Mouse (Mus musculus) 3134 (cell line): ENCODE measurements around the gene Ntm.

ENCODE experiments used
- DNase-seq: peaks from one replicate; pipeline ENCODE4 v3.0.0-alpha.2; 2011; ENCODE audit warnings: low spot score; ENCODE audit not compliant: insufficient read length; ENCODE audit errors: extremely low read depth

Gene Ntm

DNA sequence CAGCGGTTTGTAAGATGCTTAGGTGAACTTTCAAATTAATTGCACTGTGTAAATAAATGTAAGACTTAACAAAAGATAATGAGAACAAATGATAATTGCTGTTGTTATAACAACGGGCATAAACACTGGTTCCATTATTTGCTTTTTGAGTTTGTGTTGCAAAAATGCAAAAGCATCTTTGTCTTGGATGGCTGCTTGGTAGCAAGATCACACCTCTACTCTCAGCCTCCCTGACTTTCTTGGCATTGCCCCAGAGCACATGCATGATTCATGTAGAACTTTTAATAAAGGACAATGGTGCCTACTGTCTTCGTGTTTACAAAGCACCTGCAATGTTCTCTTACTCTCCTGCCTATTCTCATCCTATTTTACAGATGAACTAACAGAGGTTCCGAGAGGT is 875.3 kb downstream of the Ntm start:
- no peak for DNase-seq

DNA sequence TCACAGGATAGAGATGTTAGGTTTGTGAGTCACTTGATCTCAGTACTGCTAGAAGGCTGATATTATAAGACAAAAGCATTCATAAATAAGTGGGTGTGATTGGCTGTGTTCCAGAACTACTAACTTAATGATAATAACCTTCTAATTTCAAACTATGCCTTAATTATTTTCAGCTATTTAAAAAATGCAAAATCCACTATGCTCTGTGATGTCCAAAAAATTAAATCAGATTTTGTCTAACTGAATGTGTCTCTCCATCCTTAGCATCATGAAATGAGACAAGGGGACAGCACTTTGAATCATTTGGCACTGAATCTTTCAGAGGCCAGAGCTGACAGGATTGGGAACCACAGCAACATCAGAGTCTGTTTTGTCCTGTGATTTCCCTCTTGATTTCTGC is 875.8 kb downstream of the Ntm start:
- DNase-seq: no peak

DNA sequence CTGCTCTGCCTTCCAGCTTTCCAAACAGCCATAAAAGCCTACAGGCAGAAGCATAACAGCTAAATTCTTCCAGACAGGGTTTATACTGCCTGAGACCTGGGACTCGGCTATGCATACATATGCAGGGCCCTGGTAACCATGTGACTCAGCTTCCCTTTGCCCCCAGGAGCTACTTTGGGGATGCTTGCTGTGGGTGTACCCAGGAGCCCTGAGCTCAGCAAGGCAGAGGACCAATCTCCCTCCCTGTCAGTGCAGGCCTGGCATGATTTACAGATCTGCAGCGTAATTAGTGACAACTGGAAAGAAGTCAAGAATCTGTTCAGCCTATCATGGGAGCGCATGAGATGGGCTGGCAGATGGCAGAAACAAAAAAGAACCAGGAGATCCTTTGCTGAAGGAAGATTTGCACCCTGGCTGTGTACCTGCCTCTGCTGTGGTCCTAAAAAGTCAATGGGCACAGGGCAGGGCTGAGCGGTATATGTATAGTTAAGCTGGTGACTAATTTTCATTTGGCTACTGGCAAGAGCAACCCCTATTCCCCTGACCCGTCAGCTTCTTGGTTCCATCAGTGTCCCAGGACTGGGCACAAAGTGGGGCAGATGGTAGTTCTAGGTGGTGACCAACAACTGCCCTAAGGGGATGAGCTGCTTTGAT is 886.9 kb downstream of the Ntm start:
- DNase-seq: no peak

DNA sequence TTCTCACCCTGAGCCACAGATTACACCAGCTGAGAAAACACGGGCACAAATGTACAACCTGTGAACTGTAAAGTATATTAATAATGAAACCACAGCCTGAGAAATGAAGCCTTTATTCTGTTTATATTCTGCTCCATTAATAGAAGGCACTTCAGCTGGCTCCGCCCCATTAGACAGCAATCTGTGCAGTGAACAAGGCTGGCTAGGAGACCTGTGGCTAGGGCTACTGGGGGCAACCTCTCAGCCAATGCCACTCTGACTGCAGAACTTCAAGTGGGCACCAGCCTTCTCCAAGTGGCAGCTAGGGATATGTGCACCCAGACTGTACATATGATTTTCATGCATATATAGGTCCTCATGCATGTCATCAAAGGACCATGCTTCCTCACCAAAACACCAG is 887.7 kb downstream of the Ntm start:
- DNase-seq: no peak

DNA sequence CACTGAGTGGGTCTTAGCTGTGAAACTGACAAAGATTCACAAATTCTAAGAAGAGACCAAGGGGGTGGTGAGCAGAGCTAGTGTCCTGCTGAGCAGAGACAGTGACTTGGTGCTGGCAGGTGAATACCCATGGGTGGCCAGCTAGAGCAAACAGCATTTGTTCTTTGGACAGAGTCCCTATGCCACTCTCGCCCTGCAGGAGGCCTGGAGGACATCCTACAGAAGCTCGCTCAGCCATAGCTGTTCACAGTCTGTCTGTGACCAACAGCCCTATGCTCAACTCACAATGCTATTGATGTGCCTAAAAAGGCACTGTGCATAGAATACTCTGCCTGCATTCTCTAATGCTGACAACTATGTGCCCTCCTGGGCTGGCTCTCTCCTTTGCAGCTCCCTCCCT is 888.4 kb downstream of the Ntm start:
- DNase-seq: no peak

DNA sequence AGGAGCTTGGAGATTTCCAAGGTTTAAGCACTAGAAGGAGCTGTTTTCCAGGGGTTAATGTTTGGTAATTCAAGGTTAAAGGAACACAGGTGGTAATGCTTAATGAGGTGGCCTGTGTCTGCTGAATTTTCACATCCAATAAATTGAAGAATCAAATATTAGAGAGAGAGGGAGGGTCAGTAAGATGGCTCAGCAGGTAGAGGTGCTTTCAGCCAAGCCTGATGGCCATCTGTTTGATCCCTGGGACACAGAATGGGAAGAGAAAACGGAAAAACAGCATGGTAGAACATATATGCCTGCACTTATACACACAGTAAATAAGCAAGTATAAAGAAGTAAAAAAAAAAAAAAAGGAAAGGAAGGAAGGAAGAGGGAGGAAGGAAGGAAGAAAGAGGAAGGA is 890.9 kb downstream of the Ntm start:
- no peak for DNase-seq

DNA sequence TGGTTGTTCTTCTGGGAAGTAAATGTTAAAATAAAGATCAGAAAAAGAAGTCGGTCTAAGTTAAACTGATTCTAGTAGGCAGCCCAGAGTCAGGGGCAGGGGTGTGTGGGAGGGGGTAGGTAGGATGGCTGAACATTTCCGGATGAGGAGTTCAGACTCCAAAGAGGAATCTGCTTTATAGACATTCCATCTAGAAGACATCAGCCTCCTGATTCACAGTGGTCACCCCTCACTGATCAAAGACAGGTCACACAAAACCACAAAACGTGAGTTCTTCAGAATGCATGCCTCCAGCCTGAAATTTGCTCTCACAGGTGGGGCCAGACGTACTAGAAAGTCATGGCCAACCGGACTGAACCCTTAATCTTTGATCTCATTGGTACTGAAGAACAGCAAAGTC is 895.4 kb downstream of the Ntm start:
- no peak for DNase-seq

DNA sequence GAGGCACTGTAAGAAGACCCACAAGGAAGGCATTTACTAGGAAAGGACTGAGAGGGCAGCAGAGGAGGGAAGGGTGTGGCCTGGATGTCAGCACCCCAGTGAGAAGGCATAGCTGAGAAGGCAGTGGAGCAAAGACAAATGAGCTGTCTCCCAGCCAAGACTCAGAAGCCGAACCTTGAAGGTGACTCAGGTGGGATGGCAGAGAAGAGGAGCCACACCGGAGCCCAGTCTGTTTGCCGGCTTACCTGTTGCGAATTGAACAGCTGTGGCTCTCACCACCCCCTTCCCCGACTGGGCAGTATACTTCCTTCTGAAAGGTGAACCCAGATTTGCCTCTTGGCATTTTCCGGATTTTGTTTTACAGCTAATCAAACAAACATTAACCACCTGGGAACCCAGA is 902.6 kb downstream of the Ntm start:
- no peak for DNase-seq

DNA sequence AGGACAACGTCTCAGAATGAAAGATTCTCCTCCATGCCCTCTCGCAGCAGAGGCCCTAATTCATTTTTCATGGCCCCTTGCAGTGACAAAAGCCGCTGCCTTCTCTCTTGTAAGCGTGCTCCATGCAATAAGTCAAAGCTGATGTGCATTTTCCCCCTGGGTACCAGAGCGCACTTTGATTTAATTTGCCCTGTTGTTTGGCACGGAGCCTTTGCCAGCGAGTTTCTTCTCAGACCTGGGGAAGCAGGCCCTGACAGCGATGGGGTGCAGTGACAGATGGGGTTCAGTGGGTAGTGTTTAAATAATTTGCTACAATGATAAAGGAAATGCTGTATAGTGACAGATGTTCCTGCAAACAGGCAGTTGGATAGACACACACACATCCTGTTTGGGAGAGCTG is 904.1 kb downstream of the Ntm start:
- DNase-seq: no peak

DNA sequence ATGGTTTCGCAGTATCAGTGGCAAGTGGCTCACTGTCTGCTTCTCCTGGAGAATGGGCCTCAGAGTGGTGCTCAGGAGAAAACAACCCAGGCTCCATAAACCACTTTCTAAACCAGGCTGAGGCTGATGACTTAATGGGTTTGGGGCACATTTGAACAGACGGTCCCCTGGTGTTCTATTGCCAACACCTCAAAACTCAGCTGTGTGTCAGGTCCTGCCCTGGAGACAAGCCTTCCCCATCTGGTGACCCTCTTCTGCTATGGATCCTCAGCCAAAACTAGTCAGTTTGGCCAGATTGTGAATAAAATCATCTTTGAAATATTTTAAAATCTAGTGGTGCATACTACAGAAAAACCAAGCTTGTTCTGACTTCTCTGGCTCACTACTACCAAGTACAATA is 907.3 kb downstream of the Ntm start:
- no peak for DNase-seq

DNA sequence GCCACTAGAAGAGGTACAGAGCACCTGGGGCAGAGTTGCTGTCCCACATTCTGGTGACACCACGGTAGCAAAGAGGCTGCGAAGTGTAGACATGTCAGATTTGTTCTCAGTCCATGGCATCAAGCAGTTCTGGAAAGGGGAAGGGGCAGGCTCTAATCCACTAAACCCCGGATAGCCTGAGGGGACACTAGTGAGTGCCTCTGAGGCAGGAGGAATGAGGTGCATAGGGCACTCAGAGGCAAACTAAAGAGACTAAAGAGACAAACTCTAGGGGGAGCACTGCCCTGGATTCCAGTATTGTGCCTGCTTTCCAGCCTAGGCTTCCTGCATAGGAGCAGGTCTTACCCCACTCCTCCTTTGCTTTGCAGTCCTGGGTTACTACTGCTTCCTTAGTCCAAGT is 926.5 kb downstream of the Ntm start:
- no peak for DNase-seq

DNA sequence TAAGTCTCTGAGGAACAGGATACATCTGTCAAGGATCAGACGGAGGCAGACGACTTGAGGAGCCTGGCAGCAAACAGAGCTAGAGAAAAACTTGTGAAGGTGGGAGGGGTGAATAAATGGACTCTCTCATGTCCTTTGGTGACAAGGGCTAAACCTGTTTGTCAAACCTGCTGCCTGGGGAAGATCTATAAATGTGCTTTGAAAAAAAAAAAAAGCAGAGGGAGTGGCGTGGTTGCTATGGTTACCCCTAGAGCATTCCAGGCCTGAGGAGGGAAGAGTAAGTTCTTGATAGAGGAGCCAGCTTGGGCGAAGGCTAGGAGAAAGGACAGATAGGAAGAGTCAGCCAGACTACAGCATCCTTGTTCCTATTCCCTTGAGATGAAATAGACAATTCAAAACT is 926.9 kb downstream of the Ntm start:
- DNase-seq: no peak

DNA sequence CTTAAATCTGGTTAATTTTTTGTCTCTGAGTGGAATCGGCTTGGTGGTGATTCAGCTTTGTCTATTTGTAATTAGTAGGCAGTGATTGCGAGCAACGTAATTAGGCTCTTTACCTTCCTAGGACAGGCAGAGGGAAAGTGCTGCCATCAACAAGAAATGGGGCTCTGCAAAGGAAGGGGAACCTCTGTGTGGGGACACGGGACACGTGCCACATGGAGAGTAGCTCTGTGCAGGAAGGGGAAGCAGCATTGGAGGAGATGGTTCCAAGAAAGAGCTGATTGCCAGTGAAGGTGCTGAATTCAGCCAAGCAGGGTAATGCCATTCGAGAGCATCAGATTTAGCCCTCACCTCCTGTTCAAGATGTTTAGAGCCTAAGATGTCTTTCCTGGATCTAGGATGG is 936.5 kb downstream of the Ntm start:
- no peak for DNase-seq

DNA sequence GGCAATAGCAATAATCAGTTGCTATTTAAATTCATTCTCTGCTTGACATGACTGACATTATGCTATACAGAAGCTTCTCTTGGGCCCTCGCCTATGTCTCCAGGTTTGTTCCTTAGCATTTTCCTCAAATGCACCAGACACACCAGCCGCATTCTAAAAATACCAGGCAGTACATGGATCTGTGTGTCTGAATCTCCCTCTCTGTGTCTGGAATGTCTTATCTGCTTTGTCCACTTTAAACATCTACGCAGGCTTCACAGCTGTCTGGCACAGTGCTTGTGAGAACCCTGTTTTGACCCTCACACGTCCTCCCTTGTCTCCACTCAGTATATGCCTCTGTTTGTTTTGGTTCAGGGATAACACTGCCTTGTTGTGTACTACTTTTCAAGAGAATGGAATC is 937.3 kb downstream of the Ntm start:
- no peak for DNase-seq

DNA sequence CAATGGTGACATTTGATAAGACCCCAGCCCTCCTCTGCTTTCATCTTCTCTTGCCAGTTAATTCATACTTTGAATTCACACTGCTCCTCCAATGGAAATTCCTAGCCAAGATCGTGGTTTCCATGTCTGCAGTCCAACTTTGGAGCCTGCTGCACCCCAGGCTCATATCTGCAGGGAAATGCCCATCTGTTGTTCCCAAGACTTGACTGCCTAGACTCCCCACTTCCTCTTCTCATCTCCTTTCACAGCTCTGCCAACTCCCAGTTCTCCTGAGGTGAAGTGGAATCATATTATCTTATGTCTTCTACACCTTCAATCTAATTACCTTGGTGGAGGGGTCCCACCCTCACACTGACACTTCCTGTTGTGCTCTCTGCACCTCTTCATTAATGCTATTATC is 937.8 kb downstream of the Ntm start:
- no peak for DNase-seq

DNA sequence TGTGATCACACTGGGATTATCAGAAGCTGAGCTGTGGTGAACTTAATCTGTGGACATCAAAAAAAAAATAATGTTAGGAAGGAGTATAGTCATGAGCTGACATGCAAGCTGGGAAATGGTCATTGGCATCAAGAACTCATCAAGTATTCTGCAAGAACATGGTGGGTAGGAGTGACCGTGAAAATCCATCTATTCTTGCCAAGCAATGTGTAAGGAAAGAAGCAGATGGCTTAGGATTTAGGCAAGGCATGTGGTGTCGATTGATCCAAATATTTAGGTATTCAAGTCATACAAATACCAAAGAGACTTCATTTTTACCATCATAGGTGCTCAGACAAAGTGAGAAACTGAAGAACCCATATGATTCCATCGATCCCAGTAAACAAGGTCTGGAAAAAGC is 946.1 kb downstream of the Ntm start:
- DNase-seq: no peak

DNA sequence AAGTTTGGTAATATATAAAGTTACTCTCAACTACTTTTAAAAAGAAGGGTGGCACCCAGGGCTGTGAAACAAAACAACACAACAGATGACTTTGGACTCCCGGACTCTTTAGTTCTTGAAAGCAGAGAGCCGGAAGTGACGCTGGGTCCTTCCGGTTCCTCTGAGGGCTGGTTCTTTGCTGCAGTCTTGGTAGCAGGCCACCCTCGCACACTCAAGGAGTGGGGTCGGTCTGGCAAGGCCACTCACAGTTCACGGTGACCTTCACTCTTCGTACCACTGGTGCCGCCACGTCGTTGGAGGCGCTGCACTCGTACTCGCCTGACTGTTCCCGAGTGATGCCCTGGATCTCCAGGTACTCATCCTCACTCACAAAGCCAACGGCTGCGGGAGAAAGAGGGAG is 949.1 kb downstream of the Ntm start:
- DNase-seq: no peak

DNA sequence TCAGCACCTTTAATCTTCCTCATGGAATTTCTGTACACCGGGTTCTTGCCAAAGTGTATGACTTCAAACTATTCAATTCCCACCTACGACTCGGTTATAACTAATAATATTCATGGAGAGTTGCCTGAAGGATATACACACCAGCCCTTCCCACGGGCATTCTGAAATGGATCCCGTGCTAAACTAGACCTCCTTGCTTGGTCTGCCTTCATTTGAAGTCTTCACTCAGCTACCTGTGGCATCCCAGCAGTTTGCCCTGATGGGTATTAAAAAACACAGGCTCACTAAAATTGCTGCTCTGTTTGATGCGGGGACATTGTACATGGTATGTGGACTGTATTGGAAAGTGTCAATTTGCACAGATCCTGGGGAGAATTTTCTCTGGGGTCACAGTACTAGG is 950.4 kb downstream of the Ntm start:
- no peak for DNase-seq

DNA sequence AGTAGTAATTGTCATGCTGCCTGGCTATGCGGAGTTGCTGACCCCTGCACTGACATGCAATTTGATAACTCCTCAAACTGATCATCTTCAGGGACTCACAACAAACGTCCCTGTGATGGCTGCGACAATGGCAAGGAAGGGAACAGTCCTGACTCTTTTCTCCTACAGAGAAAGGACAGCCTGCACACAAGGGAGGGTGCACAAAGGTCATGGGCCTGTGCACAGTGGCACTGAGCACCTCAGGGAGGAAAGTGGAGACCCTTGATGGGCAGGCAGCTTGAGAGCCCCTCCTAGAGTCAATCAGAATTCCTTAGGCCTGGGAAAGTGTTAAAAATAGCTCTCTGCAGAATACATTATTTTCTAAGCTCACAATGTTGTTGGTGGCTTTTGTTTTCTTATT is 951.5 kb downstream of the Ntm start:
- DNase-seq: no peak

DNA sequence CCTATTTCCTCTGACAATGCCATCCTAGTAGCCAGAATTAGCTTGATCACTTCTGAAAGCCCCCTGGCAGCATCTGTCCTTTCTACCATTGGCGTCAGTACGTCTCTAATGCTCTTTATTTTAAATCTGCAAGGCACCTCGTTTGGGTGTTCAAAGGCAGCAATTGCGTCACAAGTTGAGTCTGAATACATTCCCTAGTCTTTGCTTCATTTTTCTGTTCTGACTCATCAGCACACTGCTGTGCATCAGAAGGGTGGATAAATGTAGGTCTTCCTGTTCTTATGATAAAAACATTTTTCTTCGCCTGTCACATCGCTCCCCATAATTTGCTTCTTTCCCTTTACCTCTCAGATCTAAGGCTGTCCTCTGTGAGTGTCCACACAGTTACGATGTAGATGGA is 958.4 kb downstream of the Ntm start:
- no peak for DNase-seq

DNA sequence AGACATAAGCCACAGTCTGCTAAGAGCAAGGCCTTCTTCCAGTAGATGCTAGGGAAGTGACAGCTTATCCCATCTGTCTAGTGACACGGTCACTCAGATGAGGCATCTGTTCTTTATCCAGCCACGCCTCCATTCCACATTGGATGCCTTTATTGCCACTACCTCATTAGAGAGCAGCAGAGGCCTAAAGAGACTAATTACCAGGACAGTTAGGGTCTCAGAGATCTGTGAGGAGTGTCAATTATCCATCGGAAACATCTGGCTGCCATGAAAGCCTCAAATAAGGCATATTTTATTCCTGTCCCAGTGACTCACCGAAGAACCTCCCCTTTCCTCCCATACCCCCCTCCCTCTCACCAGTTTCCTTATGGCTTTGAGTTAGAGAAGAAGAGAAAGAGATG is 963.0 kb downstream of the Ntm start:
- DNase-seq: no peak

DNA sequence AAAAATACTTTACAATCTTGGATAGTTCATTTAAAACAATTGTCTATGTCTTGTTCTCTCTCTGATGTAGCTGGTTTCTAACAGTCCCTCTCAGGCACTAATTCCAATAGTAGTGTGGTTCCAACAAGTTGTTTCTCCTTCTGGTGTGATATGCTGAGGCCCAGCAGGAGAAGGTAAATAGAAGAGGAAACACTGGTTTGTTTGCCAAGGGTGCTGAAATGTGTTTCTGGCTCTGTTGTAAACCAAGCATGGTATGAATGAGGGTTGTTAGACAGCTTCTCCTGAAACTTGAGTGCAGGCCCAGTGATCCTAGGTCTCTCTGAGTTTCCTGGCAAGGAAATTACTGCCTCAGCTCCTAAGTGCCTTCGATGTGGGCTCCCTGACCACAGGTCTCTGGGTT is 985.7 kb downstream of the Ntm start:
- no peak for DNase-seq

DNA sequence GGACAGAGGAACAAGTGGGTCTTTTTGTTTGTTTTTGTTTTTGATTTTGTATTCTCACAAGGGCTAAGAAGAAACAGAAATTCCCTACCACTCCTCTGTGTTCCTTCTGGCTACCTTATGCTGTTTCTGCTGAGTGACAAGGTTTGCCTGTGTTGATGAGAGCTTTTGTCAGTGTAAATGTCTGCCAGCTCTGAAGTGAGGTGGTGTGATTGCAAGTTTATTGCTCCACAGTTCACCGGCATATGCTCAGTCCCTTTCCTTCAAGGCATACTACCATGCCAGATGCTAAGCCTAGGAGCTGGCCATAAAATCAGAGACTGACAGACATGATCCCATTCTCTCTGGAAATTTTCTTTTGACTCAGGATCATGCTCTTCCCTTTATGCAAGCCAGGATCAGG is 993.5 kb downstream of the Ntm start:
- no peak for DNase-seq
